In genomic region chr3:51531473-51532281, GRCm38 (mm10) we compare ENCODE assay signal across 9 mouse cellular contexts. TPM values are rescaled to one million over a fixed set of nuclear protein-coding genes. Genes with fewer than 3 reads are reported as not detected.
DNase-seq lines count a peak whose midpoint lies in the region; TF ChIP-seq lines count a peak whose summit lies in the region.
"Had no signal": no experiment of that assay in that cellular context is flagged by ENCODE, and none has a peak within 500 bp of the region (broad histone marks: within the 10 kb centered on the region; RNA-seq: fewer than 3 reads in every experiment).

No protein-coding gene starts in this region.

- DNase-seq in heart, adult 2 months: peak; percentile 51 to 64
- DNase-seq in heart, adult 8-10 months (ENCODE audit: low spot score): no peak
- peak; percentile 64 for DNase-seq in adrenal gland, postnatal 25 days
- peak; percentile 35 for DNase-seq in gastrocnemius, postnatal 25 days
- DNase-seq in kidney, postnatal 14 days: peak; percentile 78
- peak; percentile 76 for DNase-seq in lung, postnatal 14 days
- DNase-seq in thymus, postnatal 25 days: no peak
- DNase-seq in left cerebral cortex, adult 11 months (ENCODE audit: low spot score): no peak

- 80% methylated on average over 13 of the region's 13 CpGs for WGBS in heart, adult 2 months

- no peak overlapping the region for H3K9ac ChIP-seq in heart, adult 2 months (ENCODE audit: low read depth, low read length)

- no peaks in the 10 kb centered on the region for H3K79me2 ChIP-seq in heart, adult 2 months (replicated peaks; ENCODE audit: control insufficient read depth, insufficient read depth, low read length)

- TF ChIP-seq EP300 in heart, adult 2 months (IDR thresholded peaks at IDR 0.05; ENCODE audit: insufficient read depth, low read depth, low read length): no peak

- H3K4me3 ChIP-seq in heart, adult 2 months: no peak overlapping the region

- H3K27ac ChIP-seq in heart, adult 2 months: no peak overlapping the region; the same call in 1 of the 2 replicates
- H3K27ac ChIP-seq: macrophage had no signal

- no peaks in the 10 kb centered on the region for H3K27me3 ChIP-seq in heart, adult 2 months (ENCODE audit: control insufficient read depth, insufficient read depth, low read length)

- TF ChIP-seq POLR2A in heart, adult 2 months (IDR thresholded peaks at IDR 0.05; ENCODE audit: insufficient read depth, low read depth, low read length): no peak

- no peaks in the 10 kb centered on the region for H3K4me1 ChIP-seq in heart, adult 2 months (ENCODE audit: control insufficient read depth, insufficient read depth, low read length)

- intact Hi-C loops in heart, adult 2 months (cut with DNase I): no loop called here

- no peak for TF ChIP-seq CTCF in heart, adult 2 months (IDR thresholded peaks at IDR 0.05)

- H3K36me3 ChIP-seq in heart, adult 2 months (ENCODE audit: control insufficient read depth, insufficient read depth, low read length): peaks cover 4% of the 10 kb centered on the region

RNA-seq across cellular contexts. Expression of gene Setd7, which starts 29.0 kb away (rescaled TPM):
- 10 to 100 TPM; 51.0 to 68.2 TPM for total RNA-seq in heart, adult 2 months (2021)
- polyA plus RNA-seq in heart, adult 2 months (2012; rRNA removed): 21.6 and 36.6 TPM in 2 replicates
- total RNA-seq in heart, adult 8-10 months (2022): 10 to 100 TPM; 55.6 to 68.3 (median 59.1) TPM
- total RNA-seq in adrenal gland, postnatal 25 days (2021): 38.5 and 53.8 TPM in 2 replicates
- 100 to 1,000 TPM; 131 to 158 TPM for total RNA-seq in gastrocnemius, postnatal 25 days (2021)

RNA-seq across cellular contexts. Expression of gene Rab33b, which starts 48.0 kb away (rescaled TPM):
- 10 to 100 TPM in 1 of 2 experiments, 1 to 10 TPM in 1; 9.2 to 10.7 TPM for total RNA-seq in heart, adult 2 months (2021)
- polyA plus RNA-seq in heart, adult 2 months (2012; rRNA removed): 3.9 and 7.1 TPM in 2 replicates
- total RNA-seq in heart, adult 8-10 months (2022): 10 to 100 TPM in 2 of 4 experiments, 1 to 10 TPM in 2; 9.7 to 10.2 (median 10.0) TPM
- 14.1 and 17.4 TPM in 2 replicates for total RNA-seq in adrenal gland, postnatal 25 days (2021)
- total RNA-seq in gastrocnemius, postnatal 25 days (2021): 1 to 10 TPM; 7.3 to 8.3 TPM

Comparison
In these comparisons a context has a peak if more than half of its experiments do, and no peak if none do; other contexts are left out.
1. DNase-seq: peak in heart, adult 2 months (2 of 2), adrenal gland, postnatal 25 days (single experiment), gastrocnemius, postnatal 25 days (single experiment), kidney, postnatal 14 days (single experiment) and lung, postnatal 14 days (single experiment); none in heart, adult 8-10 months (single experiment), thymus, postnatal 25 days (single experiment) and left cerebral cortex, adult 11 months (single experiment).